16 mouse cellular contexts compared by ENCODE assay signal in the genomic region with DNA sequence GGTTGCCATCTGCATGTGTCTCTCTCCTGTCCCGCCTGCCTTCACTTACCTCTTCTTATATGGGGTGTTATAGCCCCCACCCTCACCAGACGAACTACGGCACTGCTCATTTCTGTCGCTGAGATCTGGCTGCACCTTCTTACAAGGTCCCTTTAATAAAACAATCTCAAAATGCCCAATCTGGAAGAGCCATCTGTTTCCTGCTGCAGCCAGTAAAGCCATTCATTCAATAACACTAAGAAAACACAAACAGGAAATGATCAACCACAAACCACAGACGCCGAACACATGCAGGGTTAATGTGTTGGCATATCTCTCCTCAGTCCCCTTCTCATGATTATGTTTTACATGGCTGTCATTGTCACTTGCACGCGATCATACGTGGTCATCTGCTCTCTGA. TPM values are rescaled to one million over a fixed set of nuclear protein-coding genes. Genes with fewer than 3 reads are reported as not detected.
DNase-seq lines count a peak whose midpoint lies in the region; ATAC-seq and TF ChIP-seq lines count a peak whose summit lies in the region.
"Had no signal": no experiment of that assay in that cellular context is flagged by ENCODE, and none has a peak within 500 bp of the region (broad histone marks: within the 10 kb centered on the region; RNA-seq: fewer than 3 reads in every experiment).

No protein-coding gene starts in this region.

- no peaks in the 10 kb centered on the region for H3K27me3 ChIP-seq in kidney, postnatal 0 days (ENCODE audit: insufficient read depth, low read length)
- H3K27me3 ChIP-seq: hindbrain, embryonic 15.5 days; kidney, embryonic 15.5 days; liver, embryonic 15.5 days; neural tube, embryonic 15.5 days had no signal

- 53% methylated on average over 9 of the region's 9 CpGs for whole genome bisulfite sequencing in kidney, postnatal 0 days

- H3K4me1 ChIP-seq in kidney, postnatal 0 days (replicated peaks; ENCODE audit: insufficient read depth, low read length): no peaks in the 10 kb centered on the region
- H3K4me1 ChIP-seq: liver, embryonic 15.5 days; neural tube, embryonic 15.5 days had no signal

- H3K36me3 ChIP-seq in kidney, postnatal 0 days (ENCODE audit: insufficient read depth, low read length): no peaks in the 10 kb centered on the region
- H3K36me3 ChIP-seq: hindbrain, embryonic 15.5 days; kidney, embryonic 15.5 days; liver, embryonic 15.5 days; neural tube, embryonic 15.5 days had no signal

- no peak for DNase-seq in kidney, postnatal 0 days (ENCODE audit: low spot score)
- DNase-seq in kidney, adult 18-20 months: no peak
- no peak for DNase-seq in adrenal gland, postnatal 14 days
- no peak for DNase-seq in frontal cortex, postnatal 25 days (ENCODE audit: low spot score in 2 of 2)
- DNase-seq: adrenal gland, postnatal 36 days; cerebellum, adult 11 months; right cerebral cortex, postnatal 14 days had no signal

- TF ChIP-seq CTCF in kidney, postnatal 0 days (IDR thresholded peaks at IDR 0.05; ENCODE audit: low read depth): no peak

- H3K4me2 ChIP-seq in kidney, postnatal 0 days (ENCODE audit: low read length): peak overlapping the region; percentile 10; the same call in 1 of the 2 replicates
- H3K4me2 ChIP-seq: heart, embryonic 11.5 days; hindbrain, embryonic 15.5 days; kidney, embryonic 15.5 days; liver, embryonic 15.5 days; neural tube, embryonic 15.5 days had no signal

- no peak overlapping the region for H3K4me3 ChIP-seq in kidney, postnatal 0 days (replicated peaks; ENCODE audit: low read depth, low read length)
- H3K4me3 ChIP-seq: hindbrain, embryonic 15.5 days; kidney, embryonic 15.5 days; liver, embryonic 15.5 days; neural tube, embryonic 15.5 days had no signal

- ATAC-seq in kidney, postnatal 0 days (replicated peaks; ENCODE audit: low FRiP score, low read depth): no peak
- peak; percentile 54 for ATAC-seq in CD4-positive, CD25-positive, alpha-beta regulatory T cell, adult 4 months
- peak; percentile 79 to 82 for ATAC-seq in hematopoietic stem cell, adult 5-6 weeks (replicated peaks in 1 of 2; ENCODE audit: insufficient read depth in 1 of 2, low FRiP score in 2 of 2, low TSS enrichment in 1 of 2, low read depth in 1 of 2, poor library complexity in 2 of 2, severe bottlenecking in 2 of 2)
- ATAC-seq in megakaryocyte-erythroid progenitor cell, adult 5-6 weeks (replicated peaks; ENCODE audit: low FRiP score, low TSS enrichment, poor library complexity, severe bottlenecking): 0 out of 2 replicates have a peak, but pooled peaks have one; percentile 29

- H3K9ac ChIP-seq in kidney, postnatal 0 days (ENCODE audit: low read depth, low read length): no peak overlapping the region
- H3K9ac ChIP-seq: hindbrain, embryonic 15.5 days; kidney, embryonic 15.5 days; liver, embryonic 15.5 days; neural tube, embryonic 15.5 days had no signal

- no peaks in the 10 kb centered on the region for H3K9me3 ChIP-seq in kidney, postnatal 0 days (replicated peaks; ENCODE audit: low read length)
- H3K9me3 ChIP-seq: hindbrain, embryonic 15.5 days; kidney, embryonic 15.5 days; liver, embryonic 15.5 days; neural tube, embryonic 15.5 days had no signal

- H3K27ac ChIP-seq in kidney, postnatal 0 days: no peak overlapping the region
- H3K27ac ChIP-seq: hindbrain, embryonic 15.5 days; kidney, embryonic 15.5 days; liver, embryonic 15.5 days; neural tube, embryonic 15.5 days had no signal

RNA-seq across cellular contexts. Expression of gene Scn11a, which starts 1.5 kb away (rescaled TPM):
- 0.07 TPM in 1 of 2 replicates, not detected in the other for polyA plus RNA-seq in kidney, postnatal 0 days (2015; fragmentation: Nextera tagmentation; extraction: Ambion mirVana)
- 1 to 10 TPM in 1 of 2 experiments, under 1 TPM in 1; 0.83 to 1.1 TPM for polyA plus RNA-seq in CD4-positive, CD25-positive, alpha-beta regulatory T cell, adult 4 months (2017; shearing (Covaris generic))
- total RNA-seq in hematopoietic stem cell, adult 5-6 weeks (2017): 0.25 and 0.50 TPM in 2 replicates
- not detected in 2 replicates for total RNA-seq in megakaryocyte-erythroid progenitor cell, adult 5-6 weeks (2014; fragmentation: Nextera tagmentation)
- total RNA-seq in megakaryocyte-erythroid progenitor cell, adult 5-6 weeks (2017): not detected in 2 replicates
- total RNA-seq in adrenal gland, postnatal 14 days (2021): 0.04 TPM in 1 of 2 replicates, not detected in the other
- polyA plus RNA-seq: cortical plate, adult 2 months had no signal
